Mouse (Mus musculus) cortical plate, adult 2 months (tissue): ENCODE data around the gene Adam10. TPM values are rescaled to one million over a fixed set of nuclear protein-coding genes. Genes with fewer than 3 reads are reported as not detected.

Experiments
- H3K27ac ChIP-seq: fragments of 200-500 bp; 2 replicates; pipeline ENCODE4 v1.5.1; 2012; ENCODE audit warnings: low read length, control low read depth, inconsistent platforms; ENCODE audit not compliant: insufficient read depth
- H3K4me1 ChIP-seq: fragments of 200-500 bp; 2 replicates; pipeline ENCODE4 v1.6.1; 2011; ENCODE audit warnings: low read length; ENCODE audit not compliant: control insufficient read depth, insufficient read depth
- H3K4me3 ChIP-seq: fragments of 200-500 bp; 2 replicates; pipeline ENCODE4 v1.5.1; 2011; ENCODE audit warnings: mild to moderate bottlenecking, low read length, control low read depth; ENCODE audit not compliant: insufficient read depth
- CTCF ChIP-seq: fragments of 200-500 bp; IDR thresholded peaks from 2 replicates; pipeline ENCODE4 v1.5.1; 2011; ENCODE audit warnings: mild to moderate bottlenecking, control low read depth, low read length; ENCODE audit not compliant: insufficient read depth; ENCODE audit errors: extremely low read depth
- POLR2A ChIP-seq: fragments of 200-500 bp; IDR thresholded peaks from 2 replicates; pipeline ENCODE4 v1.6.1; 2011; ENCODE audit warnings: mild to moderate bottlenecking, low read length, control low read depth; ENCODE audit not compliant: insufficient read depth; ENCODE audit errors: extremely low read depth
- polyA plus RNA-seq: library from polyadenylated mRNA; depleted of rRNA; stranded (reverse); fragments of >200 nt; gene quantifications from 2 replicates; pipeline ENCODE4 v1.2.3, GENCODE M21; 2012

Gene Adam10
- polyA plus RNA-seq, 1 experiment: 37.5 TPM

GRCm38 (mm10) chr9:70656130-70657007, 22.4 kb upstream of the Adam10 start, which contains the start of gene Gm10642:
Gene Gm10642 (plus strand): TSS chr9:70656251.
- Histone ChIP-seq H3K4me1 (peaks cover 8% of the 10 kb centered on the region), H3K4me3 (peak within 1 kb of the TSS; percentile 83)

GRCm38 (mm10) chr9:70657013-70657967, 21.5 kb upstream of the Adam10 start, which contains the start of gene Mindy2:
Gene Mindy2 (minus strand): TSS chr9:70657174.
- Histone ChIP-seq H3K27ac (peak within 1 kb of the TSS; percentile 98), H3K4me3 (peak within 1 kb of the TSS; percentile 83), H3K4me1 (peaks cover 8% of the 10 kb centered on the region)
- TF ChIP-seq CTCF (no peak), POLR2A (peak; percentile 88)

More at GRCm38 (mm10) chr9:70656130-70657007, 22.4 kb upstream of the Adam10 start, which contains the start of gene Gm10642:
- H3K27ac ChIP-seq: peak within 1 kb of the TSS; percentile 98
- no peak for TF ChIP-seq CTCF
- TF ChIP-seq POLR2A: 0 out of 2 replicates have a peak, but pooled peaks have one; percentile 46

- peaks cover 4% of the 10 kb centered on the region for H3K4me1 ChIP-seq
- no peak overlapping the region for H3K4me3 ChIP-seq
- no peak overlapping the region for H3K27ac ChIP-seq
- TF ChIP-seq CTCF: no peak
- TF ChIP-seq POLR2A: no peak
Observed at GRCm38 (mm10) chr9:70658266-70658665, 20.5 kb upstream of the Adam10 start.

GRCm38 (mm10) chr9:70664847-70665246, 13.9 kb upstream of the Adam10 start:
- no peaks in the 10 kb centered on the region for H3K4me1 ChIP-seq
- H3K27ac ChIP-seq: no peak overlapping the region
- TF ChIP-seq POLR2A (no peak), CTCF (no peak)
- H3K4me3 ChIP-seq: no peak overlapping the region

GRCm38 (mm10) chr9:70665372-70666145, 13.2 kb upstream of the Adam10 start:
- Histone ChIP-seq H3K4me1 (no peaks in the 10 kb centered on the region), H3K4me3 (no peak overlapping the region), H3K27ac (no peak overlapping the region)
- no peak for TF ChIP-seq POLR2A
- TF ChIP-seq CTCF: no peak

- Histone ChIP-seq H3K27ac (no peak overlapping the region), H3K4me1 (no peaks in the 10 kb centered on the region), H3K4me3 (no peak overlapping the region)
- TF ChIP-seq CTCF: no peak
- no peak for TF ChIP-seq POLR2A
Observed at GRCm38 (mm10) chr9:70666811-70667210, 12.0 kb upstream of the Adam10 start.

- H3K4me1 ChIP-seq: no peaks in the 10 kb centered on the region
- H3K4me3 ChIP-seq: no peak overlapping the region
- 0 out of 2 replicates have a peak, but pooled peaks have one; percentile 17 for TF ChIP-seq CTCF
- no peak for TF ChIP-seq POLR2A
- no peak overlapping the region for H3K27ac ChIP-seq
Observed at GRCm38 (mm10) chr9:70668048-70668447, 10.7 kb upstream of the Adam10 start.

- H3K27ac ChIP-seq: no peak overlapping the region
- no peak for TF ChIP-seq CTCF
- no peak for TF ChIP-seq POLR2A
- no peaks in the 10 kb centered on the region for H3K4me1 ChIP-seq
- H3K4me3 ChIP-seq: no peak overlapping the region
Observed at GRCm38 (mm10) chr9:70669197-70669596, 9.6 kb upstream of the Adam10 start.

GRCm38 (mm10) chr9:70670381-70670780, 8.4 kb upstream of the Adam10 start:
- Histone ChIP-seq H3K27ac (no peak overlapping the region), H3K4me1 (no peaks in the 10 kb centered on the region), H3K4me3 (no peak overlapping the region)
- TF ChIP-seq CTCF (no peak), POLR2A (no peak)
